Mouse (Mus musculus) liver, postnatal 0 days (tissue): ENCODE data around the gene Slc16a10.

Source experiments
- CTCF ChIP-seq: sonication (generic); IDR thresholded peaks from 2 replicates; pipeline ENCODE4 v1.5.1; 2016; ENCODE audit warnings: antibody characterized with exemption, low read depth
- EP300 ChIP-seq: IDR thresholded peaks from 2 replicates; pipeline ENCODE4 v1.6.1; 2016; ENCODE audit warnings: antibody characterized with exemption, low read depth, mild to moderate bottlenecking

DNA sequence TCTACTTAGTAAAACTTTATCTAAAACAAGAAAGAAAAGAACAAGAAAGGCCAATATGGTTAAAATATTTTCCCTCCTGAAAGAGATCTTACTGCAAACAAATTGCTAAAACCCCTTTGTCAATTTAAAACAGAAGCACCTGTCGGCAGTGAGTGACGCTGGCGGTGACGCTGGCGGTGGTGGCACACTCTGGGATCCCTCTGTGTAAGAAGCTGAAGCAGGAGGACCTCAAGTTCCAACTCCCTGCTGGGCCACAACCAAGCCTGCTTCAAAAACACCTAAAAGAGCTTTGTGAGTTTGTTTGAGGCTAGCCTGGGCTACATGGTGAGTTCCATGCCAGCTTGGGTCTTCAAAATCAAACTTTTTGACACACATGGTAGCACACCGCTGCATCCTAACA lies 107.1 kb downstream of the Slc16a10 start:
- TF ChIP-seq CTCF (no peak), EP300 (no peak)
